Mouse (Mus musculus) CD4-positive, CD25-positive, alpha-beta regulatory T cell, adult 9 weeks (primary cell): ENCODE measurements around the gene Mtnr1a. TPM values are rescaled to one million over a fixed set of nuclear protein-coding genes. Genes with fewer than 3 reads are reported as not detected.

ENCODE experiments used
- polyA plus RNA-seq: library from polyadenylated mRNA; unstranded; fragments of 100-300 nt; shearing (Covaris generic); gene quantifications from one replicate; pipeline ENCODE4 v1.2.1, GENCODE M21; 2017

Gene Mtnr1a
- polyA plus RNA-seq: not detected

GRCm38 (mm10) chr8:45068759-45069386, at the start of gene Mtnr1a:
Gene Mtnr1a (plus strand): TSS chr8:45069137.

Other genes starting within 250 kb of the Mtnr1a start
- gene Fat1, start 133.7 kb upstream of the Mtnr1a start, polyA plus RNA-seq: not detected
- not detected for gene F11, start 192.9 kb downstream of the Mtnr1a start, polyA plus RNA-seq
- gene Klkb1, start 225.7 kb downstream of the Mtnr1a start, polyA plus RNA-seq: 0.12 TPM
- not detected for gene Gm45753, start 239.3 kb downstream of the Mtnr1a start, polyA plus RNA-seq